Mouse (Mus musculus) gastrocnemius, postnatal 36 days (tissue): ENCODE measurements around the gene Tbc1d5. TPM values are rescaled to one million over a fixed set of nuclear protein-coding genes. Genes with fewer than 3 reads are reported as not detected.

Experiments used
- DNase-seq, 2 experiments: peaks; one replicate each; pipeline ENCODE4 v3.0.0; 2022
- intact Hi-C: fragments of 180-260 bp; cut with DNase I; formaldehyde crosslinking; loops from one replicate; pipeline ENCODE4 v1.15.1; 2025
- total RNA-seq, 2 experiments: library from RNA; stranded (reverse); gene quantifications; 2 replicates each; pipeline ENCODE4 v1.2.3; 2021

The Tbc1d5 gene
- total RNA-seq, 2 experiments from 2014 or later = 6.7 to 7.4 TPM

GRCm38 (mm10) chr17:50904463-50904862, 274.7 kb downstream of the Tbc1d5 start:
- no peak for DNase-seq
- intact Hi-C loops = no loop called here

GRCm38 (mm10) chr17:50897867-50898266, 281.3 kb downstream of the Tbc1d5 start:
- no peak for DNase-seq
- intact Hi-C loops = no loop called here

GRCm38 (mm10) chr17:50889475-50889874, 289.7 kb downstream of the Tbc1d5 start:
- intact Hi-C loops = no loop called here
- DNase-seq = no peak

GRCm38 (mm10) chr17:50879910-50880309, 299.2 kb downstream of the Tbc1d5 start:
- intact Hi-C loops = no loop called here

GRCm38 (mm10) chr17:50876451-50876850, 302.7 kb downstream of the Tbc1d5 start:
- intact Hi-C loops = no loop called here
- DNase-seq = no peak

More at GRCm38 (mm10) chr17:50879910-50880309, 299.2 kb downstream of the Tbc1d5 start:
- no peak for DNase-seq

- intact Hi-C loops = no loop called here
- no peak for DNase-seq
Measured at GRCm38 (mm10) chr17:50874067-50874466, 305.1 kb downstream of the Tbc1d5 start.

GRCm38 (mm10) chr17:50872600-50872999, 306.6 kb downstream of the Tbc1d5 start:
- intact Hi-C loops = no loop called here

GRCm38 (mm10) chr17:50867297-50867696, 311.9 kb downstream of the Tbc1d5 start:
- DNase-seq = no peak
- intact Hi-C loops = no loop called here

More at GRCm38 (mm10) chr17:50872600-50872999, 306.6 kb downstream of the Tbc1d5 start:
- no peak for DNase-seq

- intact Hi-C loops = no loop called here
- no peak for DNase-seq
Measured at GRCm38 (mm10) chr17:50864781-50865180, 314.4 kb downstream of the Tbc1d5 start.

GRCm38 (mm10) chr17:50853220-50853619, 325.9 kb downstream of the Tbc1d5 start:
- intact Hi-C loops = no loop called here

GRCm38 (mm10) chr17:50851382-50851781, 327.8 kb downstream of the Tbc1d5 start:
- DNase-seq = no peak
- intact Hi-C loops = no loop called here

More at GRCm38 (mm10) chr17:50853220-50853619, 325.9 kb downstream of the Tbc1d5 start:
- no peak for DNase-seq

GRCm38 (mm10) chr17:50814089-50814488, 365.1 kb downstream of the Tbc1d5 start:
- intact Hi-C loops = loop anchor here (5.0 kb wide), 1 partner anchor 473 kb away; no protein-coding TSS in a partner anchor
- no peak for DNase-seq

- intact Hi-C loops = loop anchor here (5.0 kb wide), 1 partner anchor 474 kb away; no protein-coding TSS in a partner anchor
- no peak for DNase-seq
Measured at GRCm38 (mm10) chr17:50813580-50813979, 365.6 kb downstream of the Tbc1d5 start.

GRCm38 (mm10) chr17:50805631-50806030, 373.5 kb downstream of the Tbc1d5 start:
- intact Hi-C loops = no loop called here
- no peak for DNase-seq

- no peak for DNase-seq
- intact Hi-C loops = no loop called here
Measured at GRCm38 (mm10) chr17:50803234-50803633, 375.9 kb downstream of the Tbc1d5 start.

GRCm38 (mm10) chr17:50802380-50802779, 376.8 kb downstream of the Tbc1d5 start:
- DNase-seq = no peak
- intact Hi-C loops = no loop called here

GRCm38 (mm10) chr17:50795445-50796095, 383.6 kb downstream of the Tbc1d5 start:
- intact Hi-C loops = loop anchor here (2.0 to 10.0 kb wide), 4 partner anchors 171 to 861 kb away; no protein-coding TSS in a partner anchor
- no peak for DNase-seq

GRCm38 (mm10) chr17:50791671-50792070, 387.5 kb downstream of the Tbc1d5 start:
- intact Hi-C loops = loop anchor here (5.0 to 10.0 kb wide), 4 partner anchors 167 to 857 kb away; no protein-coding TSS in a partner anchor

GRCm38 (mm10) chr17:50788835-50789234, 390.3 kb downstream of the Tbc1d5 start:
- no peak for DNase-seq
- intact Hi-C loops = no loop called here

More at GRCm38 (mm10) chr17:50791671-50792070, 387.5 kb downstream of the Tbc1d5 start:
- DNase-seq = no peak

GRCm38 (mm10) chr17:50775247-50775646, 403.9 kb downstream of the Tbc1d5 start:
- intact Hi-C loops = no loop called here
- DNase-seq = no peak

- intact Hi-C loops = no loop called here
Measured at GRCm38 (mm10) chr17:50764387-50764786, 414.8 kb downstream of the Tbc1d5 start.

GRCm38 (mm10) chr17:50763407-50763806, 415.7 kb downstream of the Tbc1d5 start:
- intact Hi-C loops = no loop called here
- DNase-seq = no peak

More at GRCm38 (mm10) chr17:50764387-50764786, 414.8 kb downstream of the Tbc1d5 start:
- DNase-seq = no peak
